Mouse (Mus musculus): ENCODE measurements around the gene Aagab.

GRCm38 (mm10) chr9:63641983-63642646, 39.7 kb downstream of the Aagab start:
- TF ChIP-seq CTCF (IDR thresholded peaks at IDR 0.05; ENCODE audit: extremely low read depth, insufficient read length, insufficient replicate concordance, low read depth, low read length) (no peak), POLR2A (IDR thresholded peaks at IDR 0.05; ENCODE audit: low read depth, low read length) (no peak)

All from small intestine, adult 2 months (tissue).